Mouse (Mus musculus) lung, postnatal 14 days (tissue): ENCODE results near the gene Slc5a10.

Source experiments
- DNase-seq: peaks from one replicate; pipeline ENCODE4 v3.0.0; 2021

Slc5a10 gene

GRCm38 (mm10) chr11:61702494-61702893 lies 18.1 kb downstream of the Slc5a10 start:
- DNase-seq, result no peak

- no peak for DNase-seq
Measured at GRCm38 (mm10) chr11:61701696-61702095, 18.9 kb downstream of the Slc5a10 start.

- peak; percentile 21 for DNase-seq
Measured at GRCm38 (mm10) chr11:61699933-61700332, 20.7 kb downstream of the Slc5a10 start.

- DNase-seq, result no peak
Measured at GRCm38 (mm10) chr11:61699460-61699859, 21.2 kb downstream of the Slc5a10 start.

GRCm38 (mm10) chr11:61698852-61699251 lies 21.8 kb downstream of the Slc5a10 start:
- no peak for DNase-seq

- DNase-seq, result no peak
Measured at GRCm38 (mm10) chr11:61692996-61693395, 27.6 kb downstream of the Slc5a10 start.

GRCm38 (mm10) chr11:61687595-61687994 lies 33.0 kb downstream of the Slc5a10 start:
- no peak for DNase-seq

- DNase-seq, result no peak
Measured at GRCm38 (mm10) chr11:61686906-61687453, 33.6 kb downstream of the Slc5a10 start.

GRCm38 (mm10) chr11:61686141-61686540 lies 34.5 kb downstream of the Slc5a10 start:
- DNase-seq, result no peak

- no peak for DNase-seq
Measured at GRCm38 (mm10) chr11:61685119-61685725, 35.4 kb downstream of the Slc5a10 start.

GRCm38 (mm10) chr11:61683907-61684731 lies 36.5 kb downstream of the Slc5a10 start, which contains the start of gene Fam83g:
TSS of gene Fam83g (plus strand) at chr11:61684091.
- DNase-seq, result peak; percentile 73

- DNase-seq, result no peak
Measured at GRCm38 (mm10) chr11:61679091-61679866, 41.3 kb downstream of the Slc5a10 start.

- no peak for DNase-seq
Measured at GRCm38 (mm10) chr11:61677709-61678108, 42.9 kb downstream of the Slc5a10 start.

GRCm38 (mm10) chr11:61676216-61676854 lies 44.3 kb downstream of the Slc5a10 start:
- no peak for DNase-seq

GRCm38 (mm10) chr11:61675332-61675731 lies 45.3 kb downstream of the Slc5a10 start:
- DNase-seq, result no peak

GRCm38 (mm10) chr11:61674839-61675159 lies 45.8 kb downstream of the Slc5a10 start:
- DNase-seq, result no peak

GRCm38 (mm10) chr11:61674151-61674838 lies 46.3 kb downstream of the Slc5a10 start:
- DNase-seq, result no peak

- peak; percentile 55 for DNase-seq
Measured at GRCm38 (mm10) chr11:61673686-61674085, 46.9 kb downstream of the Slc5a10 start.

- no peak for DNase-seq
Measured at GRCm38 (mm10) chr11:61671781-61672383, 48.7 kb downstream of the Slc5a10 start.

- no peak for DNase-seq
Measured at GRCm38 (mm10) chr11:61669492-61670490, 50.8 kb downstream of the Slc5a10 start.
